Mouse (Mus musculus): ENCODE data around the gene Krt25. TPM values are rescaled to one million over a fixed set of nuclear protein-coding genes. Genes with fewer than 3 reads are reported as not detected.

The Krt25 gene
- polyA plus RNA-seq (2012; rRNA removed): not detected in 2 replicates

GRCm38 (mm10) chr11:99322851-99323250, at the start of gene Krt25:
Krt25 (minus strand) TSS chr11:99322951.

GRCm38 (mm10) chr11:99351004-99351403, 28.3 kb upstream of the Krt25 start, which contains the start of gene Krt27:
Krt27 (minus strand) TSS chr11:99351104.

DNA sequence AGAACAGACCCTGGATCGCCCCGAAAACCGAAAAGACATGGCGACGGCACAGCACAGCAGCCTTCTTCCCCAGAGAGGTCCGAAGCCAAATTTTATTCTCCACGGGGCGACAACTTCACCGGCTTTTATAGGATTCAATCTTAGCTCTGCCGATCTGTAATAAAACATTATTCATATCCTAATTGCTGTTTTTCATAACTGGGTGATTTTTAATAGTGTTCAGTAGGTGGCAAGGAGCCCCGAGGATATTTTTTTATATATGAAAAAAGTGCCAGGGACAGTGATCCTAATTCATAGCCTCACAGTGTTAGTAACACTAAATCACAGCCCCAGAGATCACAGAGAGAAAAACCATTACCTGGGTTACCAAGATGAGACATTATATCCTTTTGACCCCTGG, 15.1 kb upstream of the Krt25 start, which contains the start of gene Krt26:
Gene Krt26, minus strand, starts transcription at position 101 of the 400 bp plus-strand sequence.

GRCm38 (mm10) chr11:99284833-99285312, 37.9 kb downstream of the Krt25 start, which contains the start of gene Krt24:
Krt24 (minus strand) TSS chr11:99285262.

Other genes starting within 250 kb of the Krt25 start
- gene Tns4, start 233.6 kb downstream of the Krt25 start, polyA plus RNA-seq (2012; rRNA removed): 4.9 and 8.7 TPM in 2 replicates
- gene Ccr7, start 167.9 kb downstream of the Krt25 start, polyA plus RNA-seq (2012; rRNA removed): 0.48 and 1.6 TPM in 2 replicates
- 3.5 and 4.1 TPM in 2 replicates for gene Smarce1, start 91.9 kb downstream of the Krt25 start, polyA plus RNA-seq (2012; rRNA removed)
- not detected in 2 replicates for gene Krt222, start 78.9 kb downstream of the Krt25 start, polyA plus RNA-seq (2012; rRNA removed)
- gene Krt24, start 37.7 kb downstream of the Krt25 start, polyA plus RNA-seq (2012; rRNA removed): not detected in 2 replicates
- not detected in 2 replicates for gene Krt26, start 15.0 kb upstream of the Krt25 start, polyA plus RNA-seq (2012; rRNA removed)
- not detected in 2 replicates for gene Krt27, start 28.2 kb upstream of the Krt25 start, polyA plus RNA-seq (2012; rRNA removed)
- gene Krt28, start 52.0 kb upstream of the Krt25 start, polyA plus RNA-seq (2012; rRNA removed): not detected in 2 replicates
- gene Krt10, start 66.4 kb upstream of the Krt25 start, polyA plus RNA-seq (2012; rRNA removed): 321 and 430 TPM in 2 replicates
- 0.58 and 0.89 TPM in 2 replicates for gene Krt12, start 99.3 kb upstream of the Krt25 start, polyA plus RNA-seq (2012; rRNA removed)
- gene Krt20, start 115.2 kb upstream of the Krt25 start, polyA plus RNA-seq (2012; rRNA removed): 24.2 and 29.7 TPM in 2 replicates
- gene Krt23, start 170.2 kb upstream of the Krt25 start, polyA plus RNA-seq (2012; rRNA removed): 108 and 113 TPM in 2 replicates
- gene Krt39, start 198.4 kb upstream of the Krt25 start, polyA plus RNA-seq (2012; rRNA removed): not detected in 2 replicates
- not detected in 2 replicates for gene Krt40, start 220.2 kb upstream of the Krt25 start, polyA plus RNA-seq (2012; rRNA removed)
- gene Krtap3-3, start 227.9 kb upstream of the Krt25 start, polyA plus RNA-seq (2012; rRNA removed): 0.44 TPM in 1 of 2 replicates, not detected in the other
- gene Krtap3-2, start 233.9 kb upstream of the Krt25 start, polyA plus RNA-seq (2012; rRNA removed): 0.81 and 3.3 TPM in 2 replicates
- not detected in 2 replicates for gene Gm11939, start 236.5 kb upstream of the Krt25 start, polyA plus RNA-seq (2012; rRNA removed)
- not detected in 2 replicates for gene Krtap3-1, start 243.7 kb upstream of the Krt25 start, polyA plus RNA-seq (2012; rRNA removed)

Data from stomach, adult 2 months (tissue).